Mouse (Mus musculus): Measurements from ENCODE around the gene Tmem53.

DNA sequence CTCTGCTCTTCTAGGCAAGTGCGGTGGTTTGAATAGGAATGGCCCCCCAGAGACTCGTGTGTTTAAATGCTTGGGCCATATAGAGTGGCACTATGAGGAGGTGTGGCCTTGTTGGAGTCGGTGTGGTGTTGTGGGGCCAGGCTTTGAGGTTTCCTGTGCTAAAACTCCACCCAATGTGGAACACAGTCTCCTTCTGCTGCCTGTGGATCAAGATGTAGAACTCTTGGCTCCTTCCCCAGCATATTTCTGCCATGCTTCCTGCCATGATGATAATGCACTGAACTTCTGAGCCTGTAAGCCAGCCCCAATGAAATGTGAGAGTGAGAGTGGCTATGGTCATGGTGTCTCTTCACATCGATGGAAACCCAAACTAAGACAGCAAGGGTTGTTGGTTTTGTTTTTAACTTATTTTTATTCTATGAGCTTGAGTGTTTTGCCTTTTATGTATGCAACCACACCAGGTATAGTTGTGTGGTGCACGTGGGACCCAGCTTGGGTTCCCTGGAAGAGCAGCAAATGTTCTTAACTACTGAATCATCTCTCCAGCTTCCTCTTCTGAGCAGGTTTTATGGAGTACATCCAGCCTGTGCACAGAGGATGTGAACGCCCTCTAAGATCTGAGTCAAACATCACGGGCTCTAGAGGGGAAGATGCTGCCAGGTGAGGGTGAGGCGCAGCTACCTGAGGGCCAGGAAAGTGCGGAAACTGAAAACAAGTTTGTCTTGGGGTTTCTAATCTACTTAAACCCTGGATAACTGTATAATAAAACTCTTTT is 30.8 kb upstream of the Tmem53 start:
- no peak for TF ChIP-seq CTCF (IDR thresholded peaks at IDR 0.05; ENCODE audit: borderline replicate concordance, control insufficient read depth, extremely low read depth, insufficient read depth, low read length, poor library complexity)
- no peak for TF ChIP-seq POLR2A (IDR thresholded peaks at IDR 0.05; ENCODE audit: control insufficient read depth, extremely low read depth, insufficient read depth, low read length, poor library complexity)
